ENCODE assay signal across 9 mouse cellular contexts in the genomic region with DNA sequence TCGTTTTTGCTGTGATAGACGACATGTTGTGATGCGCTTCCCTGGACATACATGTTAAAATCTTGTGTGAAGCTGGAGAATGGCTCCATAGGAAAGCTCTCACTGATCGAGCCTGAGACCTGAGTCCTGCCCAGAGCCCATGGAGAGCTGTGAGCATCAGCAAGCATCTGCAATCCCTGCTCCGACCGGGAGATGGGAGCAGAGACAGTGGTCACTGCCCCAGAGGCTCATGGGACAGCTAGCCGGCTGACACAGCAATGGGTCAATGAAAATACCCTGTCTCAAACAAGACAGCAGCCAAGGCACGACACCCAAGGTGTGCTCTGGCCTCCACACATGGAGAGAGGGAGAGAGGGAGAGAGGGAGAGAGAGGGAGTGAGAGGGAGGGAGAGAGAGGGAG. TPM values are rescaled to one million over a fixed set of nuclear protein-coding genes. Genes with fewer than 3 reads are reported as not detected.
DNase-seq lines count a peak whose midpoint lies in the region; ATAC-seq and TF ChIP-seq lines count a peak whose summit lies in the region.
"Had no signal": no experiment of that assay in that cellular context is flagged by ENCODE, and none has a peak within 500 bp of the region (broad histone marks: within the 10 kb centered on the region; RNA-seq: fewer than 3 reads in every experiment).

No protein-coding gene starts in this region.

- ATAC-seq in hindbrain, postnatal 0 days = no peak
- ATAC-seq in hindbrain, embryonic 11.5 days (ENCODE audit: low FRiP score) = no peak
- ATAC-seq in midbrain, embryonic 14.5 days (ENCODE audit: low FRiP score, low TSS enrichment) = no peak
- no peak for ATAC-seq in CD4-positive, CD25-positive, alpha-beta regulatory T cell, adult 4 months
- ATAC-seq: hindbrain, embryonic 16.5 days had no signal

- H3K4me3 ChIP-seq in hindbrain, postnatal 0 days (ENCODE audit: low read length) = no peak overlapping the region
- no peak overlapping the region for H3K4me3 ChIP-seq in hindbrain, embryonic 11.5 days (ENCODE audit: low read depth, low read length)
- no peak overlapping the region for H3K4me3 ChIP-seq in midbrain, embryonic 14.5 days (replicated peaks; ENCODE audit: low read depth, low read length)

- H3K4me1 ChIP-seq in hindbrain, postnatal 0 days (ENCODE audit: insufficient read depth, low read length) = peaks cover 10% of the 10 kb centered on the region
- no peaks in the 10 kb centered on the region for H3K4me1 ChIP-seq in hindbrain, embryonic 11.5 days (replicated peaks; ENCODE audit: control insufficient read depth, insufficient read depth, low read length)
- peaks cover 22% of the 10 kb centered on the region for H3K4me1 ChIP-seq in midbrain, embryonic 14.5 days (ENCODE audit: control insufficient read depth, insufficient read depth, low read length)

- H3K4me2 ChIP-seq in hindbrain, postnatal 0 days (ENCODE audit: low read depth, low read length) = no peak overlapping the region
- H3K4me2 ChIP-seq in hindbrain, embryonic 11.5 days (replicated peaks; ENCODE audit: low read depth, low read length) = no peak overlapping the region
- no peak overlapping the region for H3K4me2 ChIP-seq in midbrain, embryonic 14.5 days (ENCODE audit: low read length)

- no peak overlapping the region for H3K27ac ChIP-seq in hindbrain, postnatal 0 days
- no peak overlapping the region for H3K27ac ChIP-seq in hindbrain, embryonic 11.5 days (ENCODE audit: low read depth, low read length)
- H3K27ac ChIP-seq in midbrain, embryonic 14.5 days (replicated peaks; ENCODE audit: low read depth, low read length) = no peak overlapping the region

- peak; percentile 55 for DNase-seq in hindbrain, postnatal 0 days (ENCODE audit: low spot score)
- no peak for DNase-seq in hindbrain, embryonic 11.5 days (ENCODE audit: low spot score)
- DNase-seq in brain, embryonic 14.5 days (ENCODE audit: low read depth) = no peak
- DNase-seq in kidney, adult 8-10 months = peak; percentile 33 to 67
- peak; percentile 43 for DNase-seq in midbrain, embryonic 14.5 days
- DNase-seq in layer of hippocampus, adult 8-10 months (ENCODE audit: low spot score in 2 of 2) = no peak

- no peak overlapping the region for H3K9ac ChIP-seq in hindbrain, postnatal 0 days (replicated peaks; ENCODE audit: low read length)
- no peak overlapping the region for H3K9ac ChIP-seq in hindbrain, embryonic 11.5 days (ENCODE audit: low read depth, low read length)
- no peak overlapping the region for H3K9ac ChIP-seq in midbrain, embryonic 14.5 days (replicated peaks; ENCODE audit: low read length)

- H3K27me3 ChIP-seq in hindbrain, postnatal 0 days (ENCODE audit: insufficient read depth, low read length) = no peaks in the 10 kb centered on the region
- no peaks in the 10 kb centered on the region for H3K27me3 ChIP-seq in hindbrain, embryonic 11.5 days (ENCODE audit: control insufficient read depth, insufficient read depth, low read length)
- no peaks in the 10 kb centered on the region for H3K27me3 ChIP-seq in midbrain, embryonic 14.5 days (ENCODE audit: control insufficient read depth, insufficient read depth, low read length)
- H3K27me3 ChIP-seq: megakaryocyte, embryonic 14.5 days had no signal

- no peaks in the 10 kb centered on the region for H3K36me3 ChIP-seq in hindbrain, postnatal 0 days (ENCODE audit: insufficient read depth, low read length)
- no peaks in the 10 kb centered on the region for H3K36me3 ChIP-seq in hindbrain, embryonic 11.5 days (ENCODE audit: control insufficient read depth, insufficient read depth, low read length)
- no peaks in the 10 kb centered on the region for H3K36me3 ChIP-seq in midbrain, embryonic 14.5 days (ENCODE audit: control insufficient read depth, insufficient read depth, low read length)

- peak; percentile 66 for TF ChIP-seq CTCF in hindbrain, postnatal 0 days (IDR thresholded peaks at IDR 0.05; ENCODE audit: low read depth)
- TF ChIP-seq CTCF in brain, embryonic 14.5 days (IDR thresholded peaks at IDR 0.05; ENCODE audit: borderline replicate concordance, extremely low read depth, insufficient read depth, insufficient read length) = peak; percentile 45

- 49% methylated on average over 8 of the region's 8 CpGs for WGBS in hindbrain, postnatal 0 days
- WGBS in hindbrain, embryonic 11.5 days = 49% methylated on average over 8 of the region's 8 CpGs
- WGBS in midbrain, embryonic 14.5 days = 51% methylated on average over 8 of the region's 8 CpGs

- no peak for TF ChIP-seq POLR2A in brain, embryonic 14.5 days (IDR thresholded peaks at IDR 0.05; ENCODE audit: borderline replicate concordance, extremely low read depth, insufficient read depth, insufficient read length, poor library complexity, severe bottlenecking)

- no peaks in the 10 kb centered on the region for H3K9me3 ChIP-seq in hindbrain, postnatal 0 days (ENCODE audit: low read length)
- H3K9me3 ChIP-seq in hindbrain, embryonic 11.5 days (ENCODE audit: control insufficient read depth, low read length) = no peaks in the 10 kb centered on the region
- no peaks in the 10 kb centered on the region for H3K9me3 ChIP-seq in midbrain, embryonic 14.5 days (ENCODE audit: control insufficient read depth, low read length)
- H3K9me3 ChIP-seq: megakaryocyte, embryonic 14.5 days had no signal

RNA-seq across cellular contexts. Expression of gene Phc2, which starts 26.6 kb away (rescaled TPM):
- 103 and 125 TPM in 2 replicates for total RNA-seq in hindbrain, postnatal 0 days (2014; rRNA removed)
- polyA plus RNA-seq in hindbrain, postnatal 0 days (2015; fragmentation: Nextera tagmentation; extraction: Ambion mirVana) = 46.1 and 50.7 TPM in 2 replicates
- polyA plus RNA-seq in hindbrain, embryonic 11.5 days (2014; fragmentation: Nextera tagmentation; extraction: Ambion mirVana) = 46.8 and 92.2 TPM in 2 replicates
- polyA plus RNA-seq in brain, embryonic 14.5 days (2012; rRNA removed) = 193 and 196 TPM in 2 replicates
- polyA plus RNA-seq in midbrain, embryonic 14.5 days (2014; fragmentation: Nextera tagmentation; extraction: Ambion mirVana) = 48.4 and 54.2 TPM in 2 replicates
- 10 to 100 TPM; 87.3 to 94.0 (median 91.6) TPM for total RNA-seq in layer of hippocampus, adult 8-10 months (2022)
- 10 to 100 TPM; 13.1 to 14.1 TPM for polyA plus RNA-seq in CD4-positive, CD25-positive, alpha-beta regulatory T cell, adult 4 months (2017; shearing (Covaris generic))

Comparison
In these comparisons a context has a peak if more than half of its experiments do, and no peak if none do; other contexts are left out.
1. DNase-seq: peak in hindbrain, postnatal 0 days (single experiment), kidney, adult 8-10 months (2 of 2) and midbrain, embryonic 14.5 days (single experiment); none in hindbrain, embryonic 11.5 days (single experiment), brain, embryonic 14.5 days (single experiment) and layer of hippocampus, adult 8-10 months (0 of 2).